Mouse (Mus musculus) thymus, postnatal 14 days (tissue): ENCODE data around the gene Kalrn.

Experiments used
- DNase-seq: peaks from one replicate; pipeline ENCODE4 v3.0.0; 2021

Gene Kalrn

DNA sequence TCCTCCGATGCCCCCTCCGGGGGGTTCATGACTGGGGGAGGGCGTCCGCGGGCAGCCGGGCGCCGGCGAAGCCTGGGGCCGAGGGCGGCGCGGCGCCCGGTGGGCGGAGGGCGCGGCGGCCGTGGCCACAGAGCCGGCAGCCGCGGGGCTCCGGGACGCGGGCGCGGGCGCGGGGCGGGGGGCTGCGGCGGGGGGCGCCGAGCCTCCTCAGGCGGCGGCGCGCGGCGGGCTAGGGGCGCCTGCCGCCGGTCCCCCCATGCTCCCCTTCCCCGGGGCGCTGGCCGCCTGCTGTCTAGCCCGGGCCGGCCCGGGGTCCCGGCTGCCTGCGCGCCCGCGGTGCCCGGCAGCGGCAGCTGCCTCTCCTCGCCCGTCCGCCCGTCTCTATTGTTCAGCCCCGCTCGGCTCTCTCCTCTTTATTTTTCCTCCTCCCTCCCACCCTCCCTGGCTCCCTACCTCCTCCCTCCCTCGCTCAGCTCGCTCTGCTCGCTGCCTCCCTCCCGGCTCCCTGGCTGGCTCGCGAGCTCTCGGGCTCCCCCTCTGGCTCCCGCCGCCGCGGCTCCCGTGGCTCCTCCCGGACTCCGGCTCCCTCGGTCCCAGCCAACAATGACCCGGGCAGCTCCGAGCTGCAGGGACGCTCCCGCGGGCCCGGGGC lies at the start of gene Kalrn:
Gene Kalrn, minus strand, starts transcription at position 382 of the 652 bp plus-strand sequence.
- peak; percentile 65 for DNase-seq

DNA sequence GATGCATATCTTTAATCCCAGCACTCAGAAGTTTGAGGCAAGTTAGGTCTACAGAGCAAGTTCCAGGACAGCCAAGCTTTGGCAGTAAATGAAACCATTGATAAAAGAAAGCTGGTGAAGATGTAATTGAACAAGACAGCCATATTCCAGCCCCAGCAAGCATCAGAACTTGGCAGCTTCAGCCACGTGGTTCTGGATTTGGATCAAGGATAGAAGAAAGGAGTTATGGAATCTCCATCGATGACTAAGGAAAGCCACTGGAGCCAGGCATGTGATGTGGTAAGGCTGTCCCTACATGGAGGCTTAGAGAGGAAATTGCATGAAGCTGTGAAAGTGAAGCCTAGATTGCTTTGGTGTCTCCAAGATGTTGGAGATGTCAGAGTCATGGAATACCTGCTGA lies 40.7 kb upstream of the Kalrn start:
- no peak for DNase-seq

DNA sequence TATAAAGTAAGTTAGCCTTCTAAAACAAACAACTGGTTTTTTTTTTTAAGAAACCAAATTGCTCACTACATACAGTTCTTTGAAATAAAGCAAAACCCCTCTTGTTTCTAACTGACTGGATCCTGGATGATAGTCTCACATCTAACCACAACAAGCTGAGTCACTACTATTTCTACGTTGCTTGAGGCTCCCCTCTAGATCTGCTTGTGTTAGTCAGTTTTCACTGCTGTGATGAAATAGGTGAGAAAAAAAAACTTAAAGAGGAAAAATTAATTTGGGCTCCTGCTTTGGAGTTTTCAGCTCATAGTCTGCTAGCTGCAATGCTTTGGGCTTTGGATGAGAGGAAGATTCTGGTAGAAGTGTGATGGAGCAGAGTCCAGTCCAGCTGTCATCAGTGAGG lies 36.8 kb upstream of the Kalrn start:
- no peak for DNase-seq

DNA sequence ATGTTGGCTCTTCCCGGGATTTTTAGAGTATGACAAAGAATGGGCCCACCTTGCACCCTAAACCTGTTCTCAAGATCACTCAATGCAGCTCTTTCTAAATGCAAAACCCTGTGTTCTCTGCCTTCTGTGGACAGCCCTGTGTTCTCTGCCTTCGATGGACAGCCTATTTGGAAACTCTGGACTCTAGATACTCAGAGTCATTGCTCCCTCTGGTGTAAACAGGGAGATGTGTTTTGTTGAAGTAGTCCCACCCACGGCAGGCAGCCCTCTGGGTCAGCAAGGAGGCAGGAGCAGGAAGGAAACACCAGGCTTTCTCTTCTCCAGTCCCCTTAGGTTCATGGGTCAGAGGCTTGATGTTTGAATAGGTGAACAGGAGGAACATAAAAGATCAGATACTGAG lies 32.3 kb upstream of the Kalrn start:
- DNase-seq = no peak

DNA sequence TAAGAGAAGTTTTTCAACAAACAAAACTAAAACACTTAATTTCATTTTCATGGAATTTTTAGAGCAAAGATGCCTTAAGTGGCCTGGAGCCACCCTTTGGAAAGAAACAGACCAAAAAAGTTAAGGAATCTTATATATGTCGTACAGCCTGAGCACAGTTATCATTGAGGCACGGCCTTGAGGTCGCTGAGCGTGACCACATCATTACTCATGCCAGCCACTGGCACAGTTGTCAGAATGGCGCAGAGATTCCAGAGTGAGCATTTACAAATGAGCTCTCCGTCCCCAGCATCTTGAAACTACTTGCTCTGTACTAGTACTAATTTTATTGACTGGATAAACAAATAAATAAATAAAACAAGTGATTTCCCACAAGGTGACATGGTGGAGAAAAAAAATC lies 30.5 kb upstream of the Kalrn start:
- DNase-seq = no peak

DNA sequence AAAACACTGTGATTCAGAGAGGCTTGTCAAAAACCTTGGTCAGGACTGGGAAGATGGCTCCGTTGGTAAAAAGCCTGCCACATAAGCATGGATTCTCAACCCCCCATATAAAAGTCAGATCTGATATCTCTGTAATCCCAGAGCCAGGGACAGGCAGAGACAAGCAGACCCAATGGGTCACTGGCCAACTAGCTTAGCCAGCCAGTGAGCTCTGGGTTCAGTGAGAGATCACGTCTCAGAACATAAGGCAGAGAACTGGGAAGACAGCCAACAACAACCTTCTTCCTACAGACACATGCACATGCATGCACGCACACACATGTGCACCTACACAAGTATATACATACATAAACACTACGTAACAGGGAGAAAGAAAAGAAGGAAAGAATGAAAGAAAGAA lies 29.7 kb upstream of the Kalrn start:
- no peak for DNase-seq

DNA sequence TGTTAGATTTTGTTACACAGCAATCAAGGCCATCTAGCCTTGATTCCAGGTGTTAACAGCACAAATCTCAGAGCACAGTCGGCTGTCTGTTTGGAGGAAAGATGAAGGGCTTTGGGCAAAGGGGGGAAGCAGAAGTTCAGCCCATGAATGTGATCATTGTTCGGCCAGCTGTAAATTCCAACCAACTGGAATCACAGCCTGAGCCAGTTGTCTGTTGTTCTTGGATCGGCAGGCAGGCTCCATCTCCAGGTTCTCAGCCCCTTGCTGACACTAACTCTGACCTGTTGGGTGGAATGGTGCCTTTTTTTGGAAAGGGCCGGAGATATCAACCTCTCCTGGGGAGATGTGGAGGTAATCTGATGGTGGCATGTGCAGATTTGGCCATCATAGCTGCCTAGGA lies 28.6 kb upstream of the Kalrn start:
- no peak for DNase-seq

DNA sequence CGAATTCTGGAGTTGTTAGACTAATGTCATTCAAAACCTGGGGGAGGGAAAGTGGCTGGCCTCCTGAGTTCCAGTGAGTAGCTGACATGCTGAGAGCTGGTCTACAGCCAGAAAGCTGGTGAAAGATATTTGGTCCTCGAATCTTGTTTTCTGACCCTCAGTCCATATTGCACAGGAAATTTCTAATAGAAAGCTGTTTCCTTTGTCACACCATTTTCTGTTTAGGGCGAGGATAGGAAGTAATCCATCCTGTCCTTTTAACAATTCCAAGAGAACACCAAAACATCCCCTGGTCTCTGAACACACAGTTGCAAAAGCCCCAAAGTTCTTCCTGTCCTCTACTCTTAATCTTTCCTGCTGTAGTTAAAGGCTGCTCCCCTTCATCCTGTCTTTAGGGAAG lies 22.0 kb upstream of the Kalrn start:
- DNase-seq = no peak

DNA sequence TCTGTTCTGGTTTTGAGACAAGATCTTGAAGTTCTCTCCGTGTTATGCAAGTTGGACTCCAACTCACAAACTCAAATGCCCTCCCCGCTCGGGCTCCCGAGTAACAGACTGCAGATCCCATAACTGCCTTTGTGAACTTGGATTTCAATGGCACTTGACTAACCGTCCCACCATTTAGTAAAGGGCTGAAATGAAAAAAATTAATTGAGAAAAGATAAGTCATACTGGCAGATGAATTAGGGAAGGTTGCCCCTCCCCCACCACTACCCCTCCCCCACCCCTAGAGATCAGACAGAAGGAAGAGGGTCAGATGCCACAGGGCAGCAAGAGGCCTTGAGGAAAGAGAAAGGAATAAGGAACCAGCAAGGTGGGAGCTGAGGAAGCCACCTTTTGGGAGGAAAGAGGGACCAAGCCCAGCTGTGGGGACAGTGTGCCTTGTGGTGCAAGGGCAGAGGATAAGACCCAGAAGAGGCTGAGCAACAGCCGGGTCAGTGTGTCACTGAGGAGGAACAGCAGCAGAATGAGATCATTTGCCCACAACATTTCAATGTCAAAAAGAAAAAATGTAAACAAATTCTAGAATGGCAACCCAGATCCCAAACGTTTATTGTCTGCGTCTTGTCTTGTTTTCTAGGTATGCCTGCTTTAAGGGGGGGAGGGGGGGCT lies 21.4 kb upstream of the Kalrn start:
- DNase-seq = no peak

DNA sequence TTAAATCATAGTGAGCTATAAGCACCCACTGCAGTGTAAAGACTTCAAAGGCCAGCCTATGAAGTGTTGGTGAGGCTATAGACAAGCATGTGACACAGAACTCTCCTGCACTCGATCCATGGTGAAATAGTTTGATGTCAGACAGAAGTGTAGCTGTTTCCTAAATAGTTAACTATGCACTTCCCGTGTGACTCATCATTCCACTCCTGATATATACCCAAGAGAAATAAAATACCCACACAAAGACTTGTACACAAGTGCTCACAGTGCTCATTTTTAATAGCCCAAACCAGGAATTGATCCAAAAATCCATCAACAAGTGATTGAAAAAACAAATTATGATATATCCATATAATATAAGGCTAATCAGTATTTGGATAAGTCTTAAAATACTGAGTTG lies 19.4 kb upstream of the Kalrn start:
- DNase-seq = no peak

DNA sequence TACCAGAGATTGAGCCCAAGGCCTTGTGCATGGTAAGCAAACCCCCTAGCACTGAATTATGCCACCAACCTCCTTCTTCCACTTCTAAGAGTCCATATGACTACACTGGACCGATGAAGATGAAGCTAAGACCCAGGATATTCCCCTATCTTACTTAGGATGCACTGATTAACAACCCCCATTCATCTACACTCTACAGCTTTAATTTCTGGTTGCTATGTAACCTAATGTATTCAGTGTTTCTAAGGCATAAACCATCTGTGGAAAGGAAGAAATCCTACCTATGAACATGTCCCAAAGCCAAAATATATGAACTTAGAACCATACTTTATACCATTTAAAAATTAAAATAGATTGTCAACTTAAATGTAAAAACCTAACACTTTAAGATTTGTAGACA lies 18.6 kb upstream of the Kalrn start:
- no peak for DNase-seq

DNA sequence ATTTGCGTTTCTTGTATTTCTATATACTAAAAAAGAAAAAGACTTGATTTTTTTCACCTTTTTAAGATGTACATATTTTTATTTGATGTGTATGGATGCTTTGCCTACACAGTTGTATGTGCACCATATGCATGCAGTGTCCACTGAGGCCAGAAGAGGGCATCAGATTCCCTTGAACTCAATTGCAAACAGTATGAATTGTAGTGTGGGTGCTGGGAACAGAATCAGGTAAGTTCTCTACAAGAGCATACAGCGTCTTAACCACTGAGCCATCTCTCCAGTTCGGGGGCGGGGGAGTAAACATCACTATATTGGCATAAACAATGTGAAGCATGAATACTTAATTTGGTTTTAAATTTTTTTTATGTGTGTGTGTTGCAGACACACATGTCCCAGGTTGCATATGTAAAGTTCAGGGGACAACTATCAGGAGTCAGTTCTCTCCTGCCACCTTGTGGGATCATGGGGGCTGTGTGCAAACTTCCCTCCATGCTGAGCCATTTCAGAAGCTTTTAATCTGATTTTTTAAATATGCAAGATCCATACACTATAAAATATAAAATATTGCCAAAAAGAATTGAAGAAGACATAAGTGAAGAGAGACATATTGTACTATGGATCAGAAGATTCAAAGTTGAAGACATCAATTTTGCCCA lies 6.5 kb upstream of the Kalrn start:
- no peak for DNase-seq

DNA sequence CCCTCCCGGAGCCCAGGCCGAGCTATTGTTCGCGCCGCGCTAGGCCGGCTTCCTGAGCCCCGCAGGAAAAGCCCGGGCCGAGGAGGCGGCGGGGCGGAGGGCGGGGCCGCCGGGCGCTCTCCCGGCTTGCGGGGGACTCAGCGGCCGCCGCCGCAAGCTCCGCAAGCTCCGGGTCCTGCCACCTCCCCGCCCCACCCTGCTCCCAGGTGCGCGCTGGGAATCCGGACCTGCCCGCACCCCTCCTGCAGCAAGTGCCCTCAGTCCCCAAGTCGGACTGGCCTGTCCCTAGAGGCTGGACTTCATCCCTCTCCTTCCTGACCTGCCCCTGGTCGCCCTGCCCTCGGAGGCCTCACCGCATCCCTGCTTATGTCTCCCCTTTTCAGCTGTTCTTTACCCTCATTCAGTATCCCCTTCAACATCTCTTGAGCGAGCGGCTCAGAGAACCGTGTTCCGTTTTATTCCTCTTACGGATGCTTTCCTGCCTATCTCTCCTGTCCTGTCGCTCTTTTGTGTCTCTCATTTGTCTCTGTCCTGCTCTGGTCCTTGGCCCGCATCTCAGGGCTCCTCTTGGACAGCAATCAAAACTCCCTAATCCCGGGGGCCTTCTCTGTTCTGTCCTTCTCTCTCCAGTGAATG lies 642 bp upstream of the Kalrn start:
- peak; percentile 11 for DNase-seq

DNA sequence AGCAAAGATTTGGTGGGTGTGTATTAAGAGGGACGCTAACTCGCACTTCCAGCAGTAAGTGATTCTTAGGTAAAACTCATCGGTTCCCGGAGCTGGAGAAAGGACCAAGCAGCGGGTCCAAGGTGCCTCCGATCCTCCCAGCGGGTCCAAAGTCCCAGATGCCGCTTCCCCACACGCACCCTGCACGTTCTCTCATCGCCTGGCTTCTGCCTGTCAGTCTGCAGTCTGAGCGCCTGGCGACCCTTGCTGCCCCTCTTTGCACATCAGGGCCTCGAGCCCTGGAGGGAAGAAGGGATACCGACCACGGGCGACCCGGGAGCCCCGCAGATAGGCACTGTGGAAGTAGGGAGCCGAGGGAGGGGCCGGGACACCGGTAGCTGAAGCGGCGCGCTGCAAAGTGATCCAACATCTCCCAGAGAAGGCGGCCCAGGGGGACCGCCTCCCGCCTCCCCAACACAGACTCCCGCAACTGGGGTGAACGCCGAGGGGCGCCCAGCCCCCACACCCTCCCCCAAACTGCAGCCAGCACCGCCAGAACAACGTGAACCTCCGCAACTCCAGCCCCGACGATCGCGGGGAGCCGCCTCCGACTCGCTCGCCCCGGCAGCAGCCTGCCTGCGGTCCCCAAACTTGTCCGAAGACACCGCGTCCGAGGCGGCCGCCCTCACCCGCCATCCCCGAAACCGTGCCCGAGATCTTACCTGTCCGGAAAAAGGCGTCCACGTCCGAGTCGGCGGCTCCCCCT lies 754 bp downstream of the Kalrn start:
- DNase-seq = peak; percentile 10

DNA sequence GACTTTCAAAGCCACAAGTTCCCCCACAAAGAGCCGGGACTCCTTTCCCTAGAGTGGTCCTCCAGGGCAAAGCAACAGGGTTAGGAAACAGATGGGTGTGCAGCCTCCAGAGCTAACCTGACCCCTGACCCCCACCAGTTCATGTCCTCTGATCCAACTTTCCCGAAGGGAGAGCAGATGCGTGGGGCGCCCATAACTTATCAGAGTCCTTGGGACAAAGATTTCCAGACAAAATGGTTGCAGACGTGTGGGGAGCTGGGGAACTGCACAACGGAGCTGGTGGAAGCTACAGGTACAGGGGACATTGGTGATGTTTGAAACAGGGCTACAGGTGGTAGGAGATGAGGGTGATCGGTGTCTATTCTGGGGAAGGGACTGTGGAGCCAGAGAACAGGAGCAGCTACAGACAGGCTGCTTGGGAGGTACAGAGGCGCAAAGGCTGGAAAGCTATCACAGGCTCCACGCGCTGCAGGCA lies 1.4 kb downstream of the Kalrn start:
- no peak for DNase-seq

DNA sequence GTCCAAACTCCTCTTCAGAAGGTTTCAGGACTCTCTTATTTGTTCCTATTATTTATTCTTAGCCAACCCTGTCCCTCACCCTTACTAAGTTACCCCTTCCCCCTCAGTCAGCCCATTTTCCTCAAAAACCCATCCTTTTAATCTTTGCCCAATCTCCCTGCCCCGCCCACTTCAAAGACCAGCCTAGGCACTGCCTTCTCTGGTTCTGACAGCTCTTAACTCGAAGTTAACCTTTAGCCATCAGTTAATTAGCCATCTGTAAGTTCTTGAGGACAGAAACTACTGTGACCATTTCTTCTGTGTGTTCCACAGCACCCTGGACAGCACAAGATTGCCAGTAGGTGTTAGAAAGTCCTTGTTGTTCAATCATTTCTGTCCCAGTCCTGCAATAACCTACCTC lies 3.4 kb downstream of the Kalrn start:
- no peak for DNase-seq

DNA sequence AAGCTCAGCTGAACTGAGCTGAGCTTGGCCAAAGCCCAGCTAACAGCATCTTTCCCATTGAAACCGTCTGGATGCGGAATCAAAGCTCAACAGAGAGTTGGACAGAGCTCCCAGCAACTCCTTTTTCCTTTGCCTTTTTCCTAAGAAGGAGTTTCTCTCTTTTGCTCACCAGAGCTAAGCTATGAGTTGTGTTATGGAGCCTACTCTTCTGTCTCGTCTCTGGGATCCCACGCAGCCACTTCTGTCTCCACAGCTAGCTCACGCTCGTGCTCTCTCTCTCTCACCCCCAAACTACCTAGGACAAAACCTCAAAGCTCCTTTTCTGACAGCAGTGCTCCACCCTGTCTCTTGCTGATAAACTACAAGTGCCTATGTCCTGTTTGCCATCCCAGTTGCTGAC lies 4.5 kb downstream of the Kalrn start:
- no peak for DNase-seq

DNA sequence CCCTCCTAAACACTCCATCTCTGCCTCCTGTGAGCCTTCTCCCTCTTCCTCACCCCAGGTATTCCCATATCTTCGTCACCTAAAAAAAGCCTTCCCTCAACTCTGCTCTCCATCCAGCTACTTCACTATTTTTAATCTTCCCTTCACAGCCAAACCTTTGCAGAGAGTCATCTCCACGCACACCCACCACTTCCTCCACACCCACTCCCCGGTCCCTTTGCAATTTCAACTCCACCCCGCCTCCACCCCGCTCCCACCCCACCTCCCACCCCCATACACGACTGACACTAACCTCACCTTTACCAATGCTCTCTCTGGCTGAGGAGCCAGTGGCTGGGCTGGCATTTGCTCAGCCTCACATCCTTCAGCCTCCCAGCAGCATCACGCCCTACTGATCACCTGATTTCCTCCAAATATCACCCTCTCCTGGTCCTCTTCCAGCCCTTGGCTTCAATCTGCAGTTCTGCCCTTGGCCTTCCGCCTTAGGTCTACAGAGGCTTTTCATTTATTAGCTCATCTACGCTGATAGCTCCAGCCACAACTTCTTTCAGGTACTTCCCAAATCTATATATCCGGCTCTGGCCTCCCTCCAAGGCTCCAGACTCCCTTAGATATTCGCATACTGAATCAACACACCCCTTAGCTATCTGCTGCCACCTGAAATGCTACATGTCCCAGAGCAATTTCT lies 9.6 kb downstream of the Kalrn start:
- no peak for DNase-seq

DNA sequence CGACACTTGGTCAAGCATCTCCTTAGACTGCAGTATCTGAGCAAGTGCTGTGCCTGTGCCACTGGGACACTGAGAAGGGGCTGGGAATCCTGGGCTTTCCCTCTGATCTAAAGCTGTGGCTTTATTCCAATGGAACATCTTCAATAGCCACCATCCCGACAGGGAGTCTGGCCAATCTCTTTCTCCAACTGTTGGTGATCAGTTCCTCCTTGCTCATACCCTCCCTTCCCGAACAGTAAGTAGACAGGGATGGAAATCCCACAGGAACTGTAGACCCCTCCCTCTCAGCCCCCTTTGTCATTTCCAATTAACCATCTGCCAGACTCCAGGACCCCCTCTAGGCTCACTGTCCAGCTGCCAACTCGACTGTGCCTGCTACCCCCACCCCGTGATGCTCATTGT lies 11.6 kb downstream of the Kalrn start:
- no peak for DNase-seq

DNA sequence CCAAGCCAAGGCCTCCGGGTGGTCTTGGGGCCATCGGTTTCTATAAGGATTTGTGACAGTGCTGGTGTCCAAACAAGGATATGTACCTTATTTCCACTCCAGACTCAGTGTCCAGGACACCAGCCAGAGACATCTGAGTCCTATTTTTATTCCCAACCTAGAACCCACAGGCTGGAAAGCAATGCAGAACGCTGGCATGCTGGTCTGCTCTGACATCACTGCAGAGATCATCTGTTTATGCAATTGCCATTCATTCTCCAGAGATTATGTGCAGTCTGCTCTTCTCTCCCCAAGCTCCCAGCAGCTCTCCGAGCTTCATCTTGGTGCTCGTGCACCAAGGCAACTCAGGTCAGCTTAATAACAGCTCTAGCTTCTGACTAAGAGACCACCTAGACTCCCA lies 12.5 kb downstream of the Kalrn start:
- DNase-seq = no peak

DNA sequence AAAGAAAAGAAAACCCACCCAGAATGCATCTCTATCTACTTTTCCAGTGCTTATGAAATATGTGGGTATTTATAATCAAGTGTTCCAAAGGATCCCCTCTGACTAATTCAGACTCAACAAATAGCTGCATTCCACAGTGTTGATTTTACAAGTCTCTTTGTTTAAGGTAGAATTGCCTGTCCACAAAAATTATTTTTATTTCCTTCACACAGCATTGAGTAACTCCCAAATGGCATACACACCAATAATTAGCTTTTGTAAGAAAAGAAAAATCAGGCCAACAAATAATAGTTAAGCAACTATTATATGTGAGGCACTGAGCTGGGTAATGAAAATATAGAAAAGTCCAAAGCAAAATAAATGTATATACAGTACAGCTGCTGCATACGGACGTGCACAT lies 12.9 kb downstream of the Kalrn start:
- no peak for DNase-seq

DNA sequence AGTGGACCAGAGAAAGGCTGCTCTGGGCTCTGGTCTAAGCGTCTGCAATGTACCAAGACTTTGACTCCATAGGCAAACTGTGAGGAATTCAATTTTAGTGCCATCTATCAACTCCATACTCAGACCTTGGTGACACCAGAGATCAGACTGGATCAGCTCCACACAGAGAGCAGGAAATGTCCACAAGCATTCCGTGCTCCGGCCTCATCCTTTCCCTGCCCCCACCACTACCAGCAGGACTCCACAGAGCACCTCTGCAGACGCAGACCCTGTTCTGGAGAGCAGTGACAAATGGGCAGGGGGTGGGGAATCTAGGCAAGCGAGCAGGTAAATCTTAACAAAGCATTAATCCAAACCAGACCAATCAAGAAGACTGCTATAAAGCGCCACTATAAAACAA lies 15.4 kb downstream of the Kalrn start:
- DNase-seq = no peak

DNA sequence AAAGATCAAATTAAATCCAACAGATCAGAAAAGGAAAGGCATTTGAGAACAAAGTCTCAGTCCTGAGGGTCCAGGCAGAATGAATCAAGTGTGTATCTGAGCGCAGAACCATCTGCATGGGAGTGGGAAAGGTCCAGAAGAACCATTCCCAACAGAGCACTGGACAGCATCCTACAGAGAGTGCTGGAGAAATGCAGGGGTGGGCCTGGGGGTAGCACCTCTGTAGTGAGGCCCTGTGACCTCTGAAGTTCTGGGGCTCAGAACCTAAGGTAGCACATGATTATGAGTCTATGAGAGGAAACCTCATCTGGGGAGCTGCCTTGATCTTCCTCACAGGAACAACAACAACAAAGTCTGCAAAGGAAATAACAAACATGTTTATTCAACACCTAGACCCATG lies 20.6 kb downstream of the Kalrn start:
- no peak for DNase-seq
